Mouse (Mus musculus) heart, embryonic 13.5 days (tissue): ENCODE measurements around the gene Aar2. TPM values are rescaled to one million over a fixed set of nuclear protein-coding genes. Genes with fewer than 3 reads are reported as not detected.
A peak's percentile ranks its signal among the peaks of the same experiment; 100 is the strongest.

Experiments
- ATAC-seq: fragments of 200-750 bp; cut with Nextera tagmentation; 2 replicates; pipeline ENCODE4 v1.8.0; 2017; ENCODE audit warnings: moderate TSS enrichment; ENCODE audit not compliant: insufficient number of reproducible peaks, low FRiP score, low TSS enrichment; ENCODE audit errors: extremely low read depth
- H3K27ac ChIP-seq: fragments of 300-500 bp; sonication (generic); replicated peaks from 2 replicates; pipeline ENCODE4 v1.5.1; 2015; ENCODE audit warnings: moderate library complexity, mild to moderate bottlenecking, inconsistent platforms
- H3K27me3 ChIP-seq: fragments of 300-500 bp; sonication (generic); replicated peaks from 2 replicates; pipeline ENCODE4 v1.6.1; 2015; ENCODE audit warnings: mild to moderate bottlenecking, inconsistent platforms
- H3K36me3 ChIP-seq: fragments of 300-500 bp; sonication (generic); 2 replicates; pipeline ENCODE4 v1.6.1; 2015; ENCODE audit warnings: mild to moderate bottlenecking, inconsistent platforms
- H3K4me1 ChIP-seq: fragments of 300-500 bp; sonication (generic); 2 replicates; pipeline ENCODE4 v1.6.1; 2015; ENCODE audit warnings: inconsistent platforms
- H3K4me2 ChIP-seq: fragments of 300-500 bp; sonication (generic); 2 replicates; pipeline ENCODE4 v1.6.1; 2015; ENCODE audit warnings: inconsistent platforms, mild to moderate bottlenecking, moderate library complexity
- H3K4me3 ChIP-seq: fragments of 300-500 bp; sonication (generic); 2 replicates; pipeline ENCODE4 v1.5.1; 2015; ENCODE audit warnings: moderate library complexity, mild to moderate bottlenecking, inconsistent platforms
- H3K9ac ChIP-seq: fragments of 300-500 bp; sonication (generic); 2 replicates; pipeline ENCODE4 v1.6.1; 2015; ENCODE audit warnings: inconsistent platforms, mild to moderate bottlenecking, moderate library complexity
- H3K9me3 ChIP-seq: fragments of 300-500 bp; sonication (generic); 2 replicates; pipeline ENCODE4 v1.6.1; 2016; ENCODE audit warnings: inconsistent platforms
- WGBS: fragments of 180-500 bp; shearing (Covaris S2); methylation state at CpG from one replicate; pipeline ENCODE4 v1.1.7; 2015; ENCODE audit warnings: mixed read lengths; 5-methylcytosine and 5-hydroxymethylcytosine counted together
- polyA plus RNA-seq: library from polyadenylated mRNA; unstranded; fragments of >200 nt; fragmentation: Nextera tagmentation; extraction: Ambion mirVana; gene quantifications from 2 replicates; pipeline ENCODE4 v1.2.1, GENCODE M21; 2015

Gene Aar2
- polyA plus RNA-seq, 1 experiment from 2014 or later: 22.4 TPM

DNA sequence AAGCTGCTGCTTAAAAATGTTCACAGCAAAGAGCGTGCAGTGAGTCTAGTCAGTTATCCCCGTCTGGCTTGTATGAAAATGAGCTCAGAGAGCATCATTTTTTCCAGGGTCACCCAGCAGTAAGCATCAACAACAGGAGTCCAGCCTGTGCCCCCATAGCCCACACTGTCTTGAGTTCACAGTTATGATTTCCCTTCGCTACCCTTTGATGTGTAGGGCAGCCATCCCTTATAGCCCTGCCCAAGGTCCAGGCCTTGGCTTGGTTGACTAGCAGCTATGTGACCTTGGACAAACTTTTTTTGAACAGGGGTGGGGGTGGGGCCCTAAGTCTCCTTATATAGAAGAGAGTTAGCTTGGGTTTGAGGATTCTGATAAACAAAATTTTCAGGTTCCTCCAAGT lies 21.9 kb downstream of the Aar2 start:
- no peak for ATAC-seq
- 89% methylated on average over 3 of the region's 3 CpGs for WGBS
- peaks cover 37% of the 10 kb centered on the region for H3K36me3 ChIP-seq
- no peak overlapping the region for H3K4me2 ChIP-seq
- H3K27me3 ChIP-seq: no peaks in the 10 kb centered on the region
- no peak overlapping the region for H3K9ac ChIP-seq
- H3K9me3 ChIP-seq: no peaks in the 10 kb centered on the region
- H3K4me3 ChIP-seq: no peak overlapping the region
- no peak overlapping the region for H3K27ac ChIP-seq
- H3K4me1 ChIP-seq: no peaks in the 10 kb centered on the region

DNA sequence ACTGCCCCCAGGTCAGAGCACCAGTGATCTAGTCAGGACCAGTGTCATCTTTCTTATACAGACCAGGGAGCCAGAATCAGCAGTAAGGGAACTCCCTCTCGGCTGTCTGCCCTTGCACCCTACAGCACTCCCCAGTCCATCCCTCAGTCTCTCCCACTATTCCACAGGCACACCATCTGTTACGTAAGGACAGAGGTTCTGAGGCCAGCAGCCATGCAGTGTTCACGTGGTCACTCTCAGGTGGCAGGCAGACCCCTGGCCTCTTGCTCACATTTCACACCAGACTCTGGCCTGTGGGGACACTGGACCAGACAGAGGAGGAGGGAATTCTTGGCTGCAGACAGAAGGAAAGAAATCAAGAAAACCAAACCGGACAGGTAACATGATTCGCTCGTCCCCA lies 24.1 kb downstream of the Aar2 start:
- no peaks in the 10 kb centered on the region for H3K9me3 ChIP-seq
- no peak for ATAC-seq
- H3K4me2 ChIP-seq: no peak overlapping the region
- H3K36me3 ChIP-seq: peaks cover 27% of the 10 kb centered on the region
- no peak overlapping the region for H3K4me3 ChIP-seq
- H3K27ac ChIP-seq: no peak overlapping the region
- 71% methylated on average over 6 of the region's 6 CpGs for WGBS
- H3K27me3 ChIP-seq: no peaks in the 10 kb centered on the region
- no peak overlapping the region for H3K9ac ChIP-seq
- H3K4me1 ChIP-seq: no peaks in the 10 kb centered on the region

DNA sequence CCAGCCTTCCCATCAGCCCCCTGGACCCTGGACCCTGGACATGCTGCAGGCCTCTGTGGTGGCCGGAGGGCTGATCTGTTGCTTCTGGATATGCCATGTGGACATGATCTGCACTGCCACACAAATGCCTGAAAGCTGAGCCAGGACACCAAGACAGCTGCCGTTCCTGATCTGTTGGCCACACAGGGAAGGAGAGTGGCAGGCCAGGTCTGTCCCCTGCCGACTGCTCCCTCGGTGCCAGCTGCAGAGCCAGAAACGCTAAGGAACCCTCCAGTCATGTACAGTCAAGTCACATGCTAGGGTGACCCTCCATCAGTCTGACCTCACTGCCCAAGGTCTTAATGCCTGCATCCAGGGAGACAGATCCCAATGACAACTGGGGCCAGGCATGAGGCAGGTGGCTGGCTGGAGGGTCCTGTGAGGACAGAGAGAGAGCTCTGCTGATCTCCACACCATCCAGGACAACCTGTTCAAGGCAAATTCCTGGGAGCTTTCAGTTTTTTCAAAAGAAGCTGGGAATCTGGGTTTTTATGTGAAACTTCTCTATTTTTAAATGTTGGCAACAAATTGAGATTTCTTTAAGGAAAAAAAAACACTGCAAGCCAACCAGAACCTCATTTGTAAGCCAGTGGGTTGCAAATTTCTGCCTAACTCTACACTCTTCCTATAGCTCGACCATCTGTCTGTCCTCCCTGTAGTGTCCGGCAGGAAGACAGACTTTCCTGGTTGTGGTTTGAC lies 29.6 kb downstream of the Aar2 start:
- WGBS: 70% methylated on average over 7 of the region's 7 CpGs
- H3K36me3 ChIP-seq: no peaks in the 10 kb centered on the region
- no peak overlapping the region for H3K4me2 ChIP-seq
- H3K27me3 ChIP-seq: peaks cover 8% of the 10 kb centered on the region; the same call in 1 of the 2 replicates
- no peak overlapping the region for H3K4me3 ChIP-seq
- H3K27ac ChIP-seq: no peak overlapping the region
- no peaks in the 10 kb centered on the region for H3K9me3 ChIP-seq
- H3K4me1 ChIP-seq: no peaks in the 10 kb centered on the region
- ATAC-seq: no peak
- H3K9ac ChIP-seq: no peak overlapping the region

DNA sequence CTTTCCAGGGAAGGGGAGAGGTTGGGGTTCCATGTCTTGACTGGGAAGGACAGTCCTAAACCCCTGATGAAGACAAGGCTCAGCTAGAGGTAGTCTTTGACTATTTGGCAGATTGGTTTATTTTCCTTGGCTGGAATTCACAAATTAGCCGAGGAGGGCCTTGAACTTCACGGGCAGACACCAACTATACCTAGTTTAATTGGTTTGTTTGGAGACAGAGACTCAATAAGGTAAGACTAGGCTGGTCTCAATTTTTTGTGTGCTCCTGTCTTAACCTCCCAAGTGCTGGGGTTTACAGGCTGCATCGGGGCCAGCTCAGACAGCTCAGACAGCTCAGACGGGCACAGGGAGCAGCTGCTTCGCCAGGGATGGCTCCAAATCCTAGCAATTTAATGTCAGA lies 33.1 kb downstream of the Aar2 start:
- H3K4me1 ChIP-seq: peaks cover 18% of the 10 kb centered on the region
- 66% methylated on average over 5 of the region's 5 CpGs for WGBS
- no peak overlapping the region for H3K4me2 ChIP-seq
- no peaks in the 10 kb centered on the region for H3K36me3 ChIP-seq
- H3K27me3 ChIP-seq: peaks cover 21% of the 10 kb centered on the region
- no peak overlapping the region for H3K4me3 ChIP-seq
- H3K27ac ChIP-seq: no peak overlapping the region
- ATAC-seq: no peak
- H3K9me3 ChIP-seq: no peaks in the 10 kb centered on the region
- H3K9ac ChIP-seq: no peak overlapping the region

DNA sequence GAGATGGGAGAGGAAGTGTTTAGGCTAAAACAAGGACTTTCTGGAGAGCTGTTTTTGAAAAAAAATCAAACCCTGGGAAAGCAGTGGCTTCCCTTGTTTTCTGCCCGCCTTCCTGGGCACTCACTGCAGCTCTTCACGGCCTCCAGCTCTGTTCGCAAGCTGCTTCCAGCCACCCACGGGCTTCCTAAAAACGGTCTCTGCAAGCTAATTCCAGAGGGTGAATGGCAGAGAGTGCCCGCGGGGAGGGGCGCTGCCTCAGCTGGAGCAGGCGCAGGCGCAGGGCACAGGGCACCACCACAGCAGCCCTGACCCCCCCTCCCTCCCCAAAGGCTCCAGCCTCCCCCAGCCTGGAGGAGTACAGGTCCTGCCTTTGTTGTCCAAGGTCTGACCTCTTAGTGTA lies 33.9 kb downstream of the Aar2 start:
- H3K27me3 ChIP-seq: peaks cover 21% of the 10 kb centered on the region
- no peak overlapping the region for H3K27ac ChIP-seq
- no peaks in the 10 kb centered on the region for H3K36me3 ChIP-seq
- peaks cover 18% of the 10 kb centered on the region for H3K4me1 ChIP-seq
- no peak overlapping the region for H3K4me2 ChIP-seq
- H3K9ac ChIP-seq: no peak overlapping the region
- no peak for ATAC-seq
- H3K9me3 ChIP-seq: no peaks in the 10 kb centered on the region
- no peak overlapping the region for H3K4me3 ChIP-seq
- 56% methylated on average over 10 of the region's 10 CpGs for WGBS

DNA sequence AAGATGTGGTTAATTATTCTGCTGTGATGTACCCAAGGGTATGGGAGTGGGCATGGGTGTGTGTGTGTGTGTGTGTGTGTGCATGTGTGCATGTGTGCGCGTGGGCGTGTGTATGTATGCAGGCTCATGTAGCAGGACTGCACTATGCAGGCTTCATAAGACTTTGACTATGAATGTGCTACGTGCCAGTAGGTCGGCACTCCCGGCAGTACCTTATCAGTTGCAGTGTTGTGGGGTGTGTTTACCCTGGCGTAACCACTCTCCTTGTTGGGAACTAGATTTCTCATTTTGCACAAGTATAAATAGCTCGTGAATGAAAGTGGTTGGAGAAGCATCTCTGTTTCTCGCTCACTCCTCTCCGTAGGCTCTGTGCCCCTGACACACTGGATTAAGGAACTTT lies 35.5 kb downstream of the Aar2 start:
- Histone ChIP-seq H3K36me3 (no peaks in the 10 kb centered on the region), H3K27me3 (peaks cover 26% of the 10 kb centered on the region), H3K9ac (peak overlapping the region; percentile 24; the same call in 1 of the 2 replicates), H3K4me1 (peaks cover 18% of the 10 kb centered on the region), H3K4me3 (0 out of 2 replicates have a peak overlapping the region, but pooled peaks have one; percentile 4), H3K9me3 (no peaks in the 10 kb centered on the region), H3K4me2 (peak overlapping the region; percentile 38), H3K27ac (peak overlapping the region; percentile 50)
- WGBS: 51% methylated on average over 10 of the region's 10 CpGs
- ATAC-seq: no peak

DNA sequence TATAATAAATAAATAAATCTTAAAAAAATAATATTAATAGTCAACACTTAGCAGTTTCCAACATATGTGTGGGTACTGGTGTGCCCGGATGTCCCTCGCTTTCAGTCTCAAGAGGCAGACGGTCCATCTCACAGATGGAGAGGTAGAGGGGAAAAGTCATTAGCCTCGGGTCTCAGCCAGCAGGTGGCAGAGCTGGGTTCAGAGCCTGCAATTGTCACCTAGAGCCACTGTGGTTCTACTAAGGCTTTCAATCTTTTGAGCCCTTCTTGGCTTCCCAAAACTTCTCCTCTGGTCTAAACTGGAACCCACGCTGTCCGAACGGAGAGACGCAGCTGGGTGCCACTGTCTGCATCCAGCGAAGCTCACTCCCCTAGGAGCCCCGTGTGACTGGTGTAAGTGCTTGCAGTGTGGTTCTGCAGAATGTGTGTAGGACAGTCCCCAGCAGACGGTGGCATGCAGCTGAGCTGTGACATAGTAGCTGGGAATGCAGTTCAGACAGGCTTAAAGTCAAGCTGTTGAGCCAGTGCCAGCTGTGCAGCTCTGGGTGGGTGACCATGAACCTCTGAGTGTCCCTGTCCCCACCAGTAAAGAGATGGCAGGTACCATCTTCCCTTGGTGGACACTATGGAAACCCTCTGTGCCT lies 36.9 kb downstream of the Aar2 start:
- Histone ChIP-seq H3K27me3 (peaks cover 26% of the 10 kb centered on the region), H3K4me1 (peaks cover 18% of the 10 kb centered on the region), H3K9ac (no peak overlapping the region), H3K4me2 (no peak overlapping the region), H3K4me3 (no peak overlapping the region), H3K36me3 (no peaks in the 10 kb centered on the region), H3K9me3 (no peaks in the 10 kb centered on the region), H3K27ac (no peak overlapping the region)
- ATAC-seq: no peak
- WGBS: 53% methylated on average over 11 of the region's 11 CpGs

DNA sequence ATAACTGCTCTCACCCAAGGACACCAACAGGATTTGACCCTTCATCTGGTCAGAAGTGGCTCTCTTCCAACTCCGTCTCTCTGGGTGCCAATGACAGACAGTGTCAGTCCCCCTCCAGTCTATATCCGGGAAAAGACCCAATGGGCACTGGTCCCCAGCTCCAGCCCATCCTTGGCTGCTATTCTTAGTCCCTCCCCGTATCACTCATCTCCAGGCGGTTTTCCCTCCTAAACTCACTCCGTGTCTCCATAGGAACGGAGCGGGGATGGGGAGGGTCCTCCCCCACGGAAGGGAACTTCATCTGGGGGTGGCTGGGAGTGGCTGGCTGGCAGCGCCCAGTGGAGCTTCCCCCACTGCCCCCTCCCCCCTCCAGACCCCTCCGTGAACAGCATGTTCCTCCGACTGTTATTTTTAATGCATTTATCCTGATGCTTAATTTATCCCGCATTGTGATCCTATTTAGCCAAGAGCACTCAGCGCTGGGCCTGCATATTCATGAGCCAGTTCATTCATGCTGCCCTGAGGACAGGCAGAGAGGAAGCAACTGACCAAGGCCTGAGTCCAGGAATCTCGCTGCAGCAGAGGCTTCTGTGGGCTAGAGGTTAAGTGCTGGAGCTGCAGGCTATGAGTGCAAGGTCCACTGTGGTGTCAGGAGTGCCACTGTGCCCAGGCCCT lies 37.5 kb downstream of the Aar2 start:
- H3K9ac ChIP-seq: no peak overlapping the region
- no peak for ATAC-seq
- no peaks in the 10 kb centered on the region for H3K9me3 ChIP-seq
- H3K4me3 ChIP-seq: no peak overlapping the region
- H3K27me3 ChIP-seq: peaks cover 23% of the 10 kb centered on the region
- WGBS: 43% methylated on average over 14 of the region's 14 CpGs
- H3K4me2 ChIP-seq: no peak overlapping the region
- no peak overlapping the region for H3K27ac ChIP-seq
- H3K36me3 ChIP-seq: no peaks in the 10 kb centered on the region
- peaks cover 18% of the 10 kb centered on the region for H3K4me1 ChIP-seq

DNA sequence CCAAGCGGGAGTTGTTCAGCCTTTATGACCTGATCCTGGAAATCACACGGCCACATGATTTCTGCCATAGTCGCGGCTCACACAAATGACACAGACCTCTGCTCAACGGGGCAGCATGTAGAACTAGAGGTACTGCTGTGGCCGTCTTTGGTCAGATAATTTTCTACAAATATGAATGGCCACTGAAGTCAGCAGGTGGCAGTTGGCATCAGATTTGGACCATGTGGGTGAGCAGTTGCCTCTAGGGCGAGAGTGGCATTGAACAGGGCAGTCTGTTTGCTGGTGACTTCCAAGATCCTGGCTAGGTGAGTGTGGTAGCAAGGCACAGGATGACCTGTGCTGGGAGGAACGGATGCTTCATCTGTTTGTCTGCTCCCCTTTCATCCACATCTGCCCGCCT lies 42.1 kb downstream of the Aar2 start:
- 82% methylated on average over 9 of the region's 9 CpGs for WGBS
- ATAC-seq: no peak
- Histone ChIP-seq H3K36me3 (no peaks in the 10 kb centered on the region), H3K27ac (no peak overlapping the region), H3K4me3 (no peak overlapping the region), H3K9me3 (no peaks in the 10 kb centered on the region), H3K9ac (no peak overlapping the region), H3K4me2 (no peak overlapping the region), H3K4me1 (peaks cover 7% of the 10 kb centered on the region; the same call in 1 of the 2 replicates), H3K27me3 (peaks cover 19% of the 10 kb centered on the region; the same call in 1 of the 2 replicates)

DNA sequence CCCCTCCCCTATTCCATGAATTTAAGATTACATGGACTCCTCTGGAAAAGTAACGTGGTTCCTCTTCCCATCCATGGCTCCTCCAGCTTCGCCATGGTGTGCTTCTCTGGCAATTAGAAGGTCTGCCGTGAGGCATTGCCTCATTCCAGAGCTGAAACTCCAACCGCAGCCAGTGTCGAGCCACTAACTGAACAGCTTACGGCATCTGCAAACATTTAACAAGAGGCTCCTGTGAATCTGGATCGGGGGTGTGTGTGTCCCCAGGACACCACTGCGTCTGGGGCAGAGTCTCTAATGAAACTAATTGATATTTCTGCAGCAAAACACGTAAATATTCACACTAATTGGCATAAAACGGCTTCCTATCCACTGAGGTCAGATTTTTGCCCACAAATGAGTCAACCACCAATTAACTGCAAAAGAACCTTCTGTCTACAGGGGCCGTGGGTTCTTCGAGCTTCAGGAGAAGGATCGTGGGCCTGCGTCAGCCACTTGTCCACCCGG lies 47.7 kb downstream of the Aar2 start:
- Histone ChIP-seq H3K36me3 (no peaks in the 10 kb centered on the region), H3K4me2 (no peak overlapping the region), H3K4me3 (no peak overlapping the region), H3K27me3 (peaks cover 9% of the 10 kb centered on the region; the same call in 1 of the 2 replicates), H3K9me3 (no peaks in the 10 kb centered on the region), H3K4me1 (no peaks in the 10 kb centered on the region), H3K27ac (no peak overlapping the region), H3K9ac (no peak overlapping the region)
- WGBS: 70% methylated on average over 15 of the region's 15 CpGs
- no peak for ATAC-seq

DNA sequence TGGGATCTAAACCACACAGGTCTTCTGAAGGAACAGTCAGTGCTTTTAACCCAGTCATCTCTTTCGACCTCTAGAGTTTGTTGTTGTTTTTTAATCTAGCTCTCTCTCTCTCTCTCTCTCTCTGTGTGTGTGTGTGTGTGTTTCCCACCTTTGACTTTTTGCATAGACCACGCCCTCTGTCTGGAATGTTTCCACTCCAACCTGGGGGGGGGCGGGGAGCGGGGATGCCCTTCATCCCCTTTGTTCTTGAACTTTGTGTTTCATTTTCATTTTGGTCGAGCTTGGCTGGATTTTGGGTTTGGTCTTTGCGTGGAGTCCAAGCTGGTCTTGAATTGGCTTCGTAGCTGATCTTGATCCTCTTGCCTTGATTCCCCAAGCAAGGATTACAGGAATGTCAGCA lies 55.2 kb downstream of the Aar2 start:
- WGBS: 77% methylated on average over 7 of the region's 7 CpGs
- H3K9ac ChIP-seq: no peak overlapping the region
- no peak overlapping the region for H3K4me3 ChIP-seq
- H3K9me3 ChIP-seq: no peaks in the 10 kb centered on the region
- H3K27me3 ChIP-seq: peaks cover 33% of the 10 kb centered on the region
- H3K27ac ChIP-seq: no peak overlapping the region
- no peaks in the 10 kb centered on the region for H3K36me3 ChIP-seq
- no peak for ATAC-seq
- H3K4me2 ChIP-seq: no peak overlapping the region
- H3K4me1 ChIP-seq: no peaks in the 10 kb centered on the region
